Mouse (Mus musculus): ENCODE results near the gene Tent5c. TPM values are rescaled to one million over a fixed set of nuclear protein-coding genes. Genes with fewer than 3 reads are reported as not detected.
A peak's percentile ranks its signal among the peaks of the same experiment; 100 is the strongest.

The Tent5c gene
- total RNA-seq, 2 experiments from 2014 or later, result 2.4 to 2.8 TPM

GRCm38 (mm10) chr3:100488251-100489132 lies 632 bp downstream of the Tent5c start:
- peak in 1 of 2 experiments; percentile 28 for DNase-seq (ENCODE audit: low spot score in 2 of 2)

GRCm38 (mm10) chr3:100487046-100487445 lies 2.1 kb downstream of the Tent5c start:
- DNase-seq (ENCODE audit: low spot score in 2 of 2), result no peak

GRCm38 (mm10) chr3:100485390-100486132 lies 3.6 kb downstream of the Tent5c start:
- DNase-seq (ENCODE audit: low spot score in 2 of 2), result no peak

- no peak for DNase-seq (ENCODE audit: low spot score in 2 of 2)
Measured at GRCm38 (mm10) chr3:100482971-100483610, 6.0 kb downstream of the Tent5c start.

- DNase-seq (ENCODE audit: low spot score in 2 of 2), result no peak
Measured at GRCm38 (mm10) chr3:100482324-100482911, 6.7 kb downstream of the Tent5c start.

GRCm38 (mm10) chr3:100480251-100481005 lies 8.7 kb downstream of the Tent5c start:
- no peak for DNase-seq (ENCODE audit: low spot score in 2 of 2)

GRCm38 (mm10) chr3:100474950-100475472 lies 14.1 kb downstream of the Tent5c start:
- no peak for DNase-seq (ENCODE audit: low spot score in 2 of 2)

GRCm38 (mm10) chr3:100474536-100474935 lies 14.6 kb downstream of the Tent5c start:
- DNase-seq (ENCODE audit: low spot score in 2 of 2), result no peak

- no peak for DNase-seq (ENCODE audit: low spot score in 2 of 2)
Measured at GRCm38 (mm10) chr3:100473146-100473545, 16.0 kb downstream of the Tent5c start.

- no peak for DNase-seq (ENCODE audit: low spot score in 2 of 2)
Measured at GRCm38 (mm10) chr3:100470902-100471301, 18.2 kb downstream of the Tent5c start.

- DNase-seq (ENCODE audit: low spot score in 2 of 2), result no peak
Measured at GRCm38 (mm10) chr3:100470101-100470500, 19.0 kb downstream of the Tent5c start.

GRCm38 (mm10) chr3:100466551-100466950 lies 22.6 kb downstream of the Tent5c start:
- no peak for DNase-seq (ENCODE audit: low spot score in 2 of 2)

- no peak for DNase-seq (ENCODE audit: low spot score in 2 of 2)
Measured at GRCm38 (mm10) chr3:100464596-100464995, 24.5 kb downstream of the Tent5c start.

- no peak for DNase-seq (ENCODE audit: low spot score in 2 of 2)
Measured at GRCm38 (mm10) chr3:100463959-100464265, 25.2 kb downstream of the Tent5c start.

- DNase-seq (ENCODE audit: low spot score in 2 of 2), result no peak
Measured at GRCm38 (mm10) chr3:100463160-100463958, 25.8 kb downstream of the Tent5c start.

- no peak for DNase-seq (ENCODE audit: low spot score in 2 of 2)
Measured at GRCm38 (mm10) chr3:100462235-100463083, 26.7 kb downstream of the Tent5c start.

- DNase-seq (ENCODE audit: low spot score in 2 of 2), result no peak
Measured at GRCm38 (mm10) chr3:100460510-100460909, 28.6 kb downstream of the Tent5c start.

GRCm38 (mm10) chr3:100443798-100444500 lies 45.2 kb downstream of the Tent5c start:
- no peak for DNase-seq (ENCODE audit: low spot score in 2 of 2)

Data from layer of hippocampus, adult 18-20 months (tissue).